Mouse (Mus musculus) adrenal gland, postnatal 25 days (tissue): ENCODE results near the gene Sipa1l2. TPM values are rescaled to one million over a fixed set of nuclear protein-coding genes. Genes with fewer than 3 reads are reported as not detected.

Experiments used
- DNase-seq: peaks from one replicate; pipeline ENCODE4 v3.0.0; 2021; ENCODE audit warnings: mixed read lengths
- total RNA-seq: library from RNA; stranded (reverse); gene quantifications from 2 replicates; pipeline ENCODE4 v1.2.3, GENCODE M21; 2021

Sipa1l2 gene
- total RNA-seq, 1 experiment from 2014 or later, result 79.1 TPM

- no peak for DNase-seq
Observed at GRCm38 (mm10) chr8:125465156-125465821, 104.3 kb downstream of the Sipa1l2 start.

GRCm38 (mm10) chr8:125462901-125463300 is 106.7 kb downstream of the Sipa1l2 start:
- DNase-seq, result no peak

- no peak for DNase-seq
Observed at GRCm38 (mm10) chr8:125461504-125461903, 108.1 kb downstream of the Sipa1l2 start.

- DNase-seq, result peak; percentile 45
Observed at GRCm38 (mm10) chr8:125460602-125461001, 109.0 kb downstream of the Sipa1l2 start.

GRCm38 (mm10) chr8:125449048-125449447 is 120.6 kb downstream of the Sipa1l2 start:
- no peak for DNase-seq

- no peak for DNase-seq
Observed at GRCm38 (mm10) chr8:125447543-125447942, 122.1 kb downstream of the Sipa1l2 start.

- no peak for DNase-seq
Observed at GRCm38 (mm10) chr8:125446236-125446635, 123.4 kb downstream of the Sipa1l2 start.

GRCm38 (mm10) chr8:125445225-125445609 is 124.4 kb downstream of the Sipa1l2 start:
- DNase-seq, result peak; percentile 26

- DNase-seq, result no peak
Observed at GRCm38 (mm10) chr8:125444457-125445224, 125.0 kb downstream of the Sipa1l2 start.

- no peak for DNase-seq
Observed at GRCm38 (mm10) chr8:125435320-125436100, 134.1 kb downstream of the Sipa1l2 start.

GRCm38 (mm10) chr8:125434151-125434550 is 135.5 kb downstream of the Sipa1l2 start:
- no peak for DNase-seq

GRCm38 (mm10) chr8:125431321-125431720 is 138.3 kb downstream of the Sipa1l2 start:
- DNase-seq, result no peak

GRCm38 (mm10) chr8:125430796-125431195 is 138.8 kb downstream of the Sipa1l2 start:
- DNase-seq, result no peak

- no peak for DNase-seq
Observed at GRCm38 (mm10) chr8:125428979-125429690, 140.5 kb downstream of the Sipa1l2 start.

GRCm38 (mm10) chr8:125423861-125424260 is 145.7 kb downstream of the Sipa1l2 start:
- DNase-seq, result no peak

GRCm38 (mm10) chr8:125419202-125419830 is 150.3 kb downstream of the Sipa1l2 start:
- no peak for DNase-seq

- peak; percentile 28 for DNase-seq
Observed at GRCm38 (mm10) chr8:125416146-125416545, 153.5 kb downstream of the Sipa1l2 start.

GRCm38 (mm10) chr8:125414651-125415050 is 155.0 kb downstream of the Sipa1l2 start:
- no peak for DNase-seq

- DNase-seq, result no peak
Observed at GRCm38 (mm10) chr8:125413001-125413909, 156.4 kb downstream of the Sipa1l2 start.

GRCm38 (mm10) chr8:125410646-125411045 is 159.0 kb downstream of the Sipa1l2 start:
- no peak for DNase-seq

GRCm38 (mm10) chr8:125407672-125408071 is 161.9 kb downstream of the Sipa1l2 start:
- DNase-seq, result no peak
